ENCODE assay signal across 7 mouse cellular contexts in the genomic region with DNA sequence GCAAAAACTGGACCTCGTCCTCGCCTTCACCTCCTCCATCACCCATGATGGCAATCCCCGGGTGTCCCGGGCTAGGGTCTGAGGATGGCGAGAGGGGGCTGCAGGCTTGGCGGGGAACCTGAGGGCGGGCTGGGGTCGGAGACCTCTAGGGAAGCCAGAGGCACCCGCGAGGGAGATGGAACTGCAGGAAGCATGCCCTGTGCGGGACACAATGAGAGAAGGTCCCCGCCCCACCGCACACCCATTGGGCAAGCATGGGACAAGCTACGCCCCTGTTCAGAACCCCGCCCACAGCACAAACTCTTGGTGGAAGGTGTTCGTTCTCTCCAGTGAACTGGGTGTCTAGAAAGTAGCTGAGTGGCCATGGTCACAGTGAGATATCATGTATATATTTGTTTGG. TPM values are rescaled to one million over a fixed set of nuclear protein-coding genes. Genes with fewer than 3 reads are reported as not detected.
DNase-seq lines count a peak whose midpoint lies in the region; ATAC-seq and TF ChIP-seq lines count a peak whose summit lies in the region.

A gene (minus strand): TSS at position 210 of the 400 bp plus-strand sequence.

- H3K9me3 ChIP-seq in E14TG2a.4 (ENCODE audit: low read length): no peaks in the 10 kb centered on the region
- no peaks in the 10 kb centered on the region for H3K9me3 ChIP-seq in forebrain, embryonic 11.5 days (ENCODE audit: control insufficient read depth, low read length)
- H3K9me3 ChIP-seq in hindbrain, embryonic 12.5 days (replicated peaks): no peaks in the 10 kb centered on the region
- H3K9me3 ChIP-seq in limb, embryonic 14.5 days (ENCODE audit: control insufficient read depth, low read length): no peaks in the 10 kb centered on the region
- H3K9me3 ChIP-seq in midbrain, embryonic 15.5 days: no peaks in the 10 kb centered on the region

- H3K27ac ChIP-seq in forebrain, embryonic 11.5 days (ENCODE audit: low read depth, low read length): no peak within 1 kb of the TSS
- no peak within 1 kb of the TSS for H3K27ac ChIP-seq in hindbrain, embryonic 12.5 days
- H3K27ac ChIP-seq in limb, embryonic 14.5 days (replicated peaks; ENCODE audit: low read depth, low read length): no peak within 1 kb of the TSS
- no peak within 1 kb of the TSS for H3K27ac ChIP-seq in midbrain, embryonic 15.5 days

- H3K4me1 ChIP-seq in E14TG2a.4 (replicated peaks; ENCODE audit: low read depth, low read length): peaks cover 51% of the 10 kb centered on the region
- peaks cover 6% of the 10 kb centered on the region; the same call in 1 of the 2 replicates for H3K4me1 ChIP-seq in forebrain, embryonic 11.5 days (replicated peaks; ENCODE audit: control insufficient read depth, insufficient read depth, low read length)
- peaks cover 11% of the 10 kb centered on the region for H3K4me1 ChIP-seq in hindbrain, embryonic 12.5 days
- H3K4me1 ChIP-seq in limb, embryonic 14.5 days (ENCODE audit: control insufficient read depth, insufficient read depth, low read length): 0 out of 2 replicates have a peak, but pooled peaks cover 8% of the 10 kb centered on the region
- H3K4me1 ChIP-seq in midbrain, embryonic 15.5 days: 0 out of 2 replicates have a peak, but pooled peaks cover 7% of the 10 kb centered on the region

- DNase-seq in adrenal gland, adult (ENCODE audit: inconsistent age in 2 of 2, low spot score in 1 of 2): peak; percentile 58 to 81
- DNase-seq in forebrain, embryonic 11.5 days (ENCODE audit: low spot score): peak; percentile 86
- peak; percentile 72 for DNase-seq in limb, embryonic 14.5 days (ENCODE audit: low spot score)
- DNase-seq in thymus, postnatal 10 days (ENCODE audit: low spot score in 2 of 2): peak; percentile 50 to 66

- H3K4me3 ChIP-seq in E14TG2a.4 (replicated peaks; ENCODE audit: low read length): peak within 1 kb of the TSS; percentile 77
- peak within 1 kb of the TSS; percentile 33 for H3K4me3 ChIP-seq in forebrain, embryonic 11.5 days (ENCODE audit: low read depth, low read length)
- peak within 1 kb of the TSS; percentile 36 for H3K4me3 ChIP-seq in hindbrain, embryonic 12.5 days
- H3K4me3 ChIP-seq in limb, embryonic 14.5 days (replicated peaks; ENCODE audit: low read length): peak within 1 kb of the TSS; percentile 41
- peak within 1 kb of the TSS; percentile 19 for H3K4me3 ChIP-seq in midbrain, embryonic 15.5 days

- 1% methylated on average over 16 of the region's 16 CpGs for whole genome bisulfite sequencing in forebrain, embryonic 11.5 days
- 0% methylated on average over 16 of the region's 16 CpGs for WGBS in hindbrain, embryonic 12.5 days
- 0% methylated on average over 12 of the region's 16 CpGs for WGBS in limb, embryonic 14.5 days
- WGBS in midbrain, embryonic 15.5 days: 2% methylated on average over 16 of the region's 16 CpGs

- peak within 1 kb of the TSS; percentile 64 for H3K9ac ChIP-seq in forebrain, embryonic 11.5 days (ENCODE audit: low read length)
- peak within 1 kb of the TSS; percentile 47; the same call in 1 of the 2 replicates for H3K9ac ChIP-seq in hindbrain, embryonic 12.5 days
- peak within 1 kb of the TSS; percentile 48 for H3K9ac ChIP-seq in limb, embryonic 14.5 days (ENCODE audit: low read depth, low read length, severe bottlenecking)
- no peak within 1 kb of the TSS for H3K9ac ChIP-seq in midbrain, embryonic 15.5 days

- peak; percentile 84 for ATAC-seq in forebrain, embryonic 11.5 days (replicated peaks; ENCODE audit: low FRiP score)
- peak; percentile 67; the same call in 1 of the 2 replicates for ATAC-seq in hindbrain, embryonic 12.5 days (ENCODE audit: low FRiP score)
- ATAC-seq in limb, embryonic 14.5 days (ENCODE audit: low FRiP score, low read depth): peak; percentile 72
- ATAC-seq in midbrain, embryonic 15.5 days (replicated peaks): no peak; the same call in 1 of the 2 replicates

- no peak for TF ChIP-seq CTCF in E14TG2a.4 (conservative IDR thresholded peaks at IDR 0.05; ENCODE audit: low read length)

- no peaks in the 10 kb centered on the region for H3K36me3 ChIP-seq in E14TG2a.4 (ENCODE audit: insufficient read depth, low read length)
- H3K36me3 ChIP-seq in forebrain, embryonic 11.5 days (ENCODE audit: control insufficient read depth, insufficient read depth, low read length): no peaks in the 10 kb centered on the region
- H3K36me3 ChIP-seq in hindbrain, embryonic 12.5 days: no peaks in the 10 kb centered on the region
- H3K36me3 ChIP-seq in limb, embryonic 14.5 days (ENCODE audit: control insufficient read depth, insufficient read depth, low read length): no peaks in the 10 kb centered on the region
- H3K36me3 ChIP-seq in midbrain, embryonic 15.5 days (replicated peaks): no peaks in the 10 kb centered on the region

- H3K27me3 ChIP-seq in E14TG2a.4 (ENCODE audit: insufficient read depth, low read length): peaks cover 8% of the 10 kb centered on the region; the same call in 1 of the 2 replicates
- no peaks in the 10 kb centered on the region for H3K27me3 ChIP-seq in forebrain, embryonic 11.5 days (ENCODE audit: control insufficient read depth, insufficient read depth, low read length)
- no peaks in the 10 kb centered on the region; the same call in 1 of the 2 replicates for H3K27me3 ChIP-seq in hindbrain, embryonic 12.5 days
- H3K27me3 ChIP-seq in limb, embryonic 14.5 days (ENCODE audit: control insufficient read depth, insufficient read depth, low read length): no peaks in the 10 kb centered on the region
- 0 out of 2 replicates have a peak, but pooled peaks cover 4% of the 10 kb centered on the region for H3K27me3 ChIP-seq in midbrain, embryonic 15.5 days (replicated peaks)

- H3K4me2 ChIP-seq in forebrain, embryonic 11.5 days (ENCODE audit: low read depth, low read length, severe bottlenecking): peak within 1 kb of the TSS; percentile 87
- H3K4me2 ChIP-seq in hindbrain, embryonic 12.5 days (replicated peaks): peak within 1 kb of the TSS; percentile 68
- peak within 1 kb of the TSS; percentile 59 for H3K4me2 ChIP-seq in limb, embryonic 14.5 days (replicated peaks; ENCODE audit: low read depth, low read length, severe bottlenecking)
- H3K4me2 ChIP-seq in midbrain, embryonic 15.5 days: peak within 1 kb of the TSS; percentile 49

- TF ChIP-seq POLR2A in limb, embryonic 14.5 days (IDR thresholded peaks at IDR 0.05; ENCODE audit: borderline replicate concordance, extremely low read depth, insufficient read depth, insufficient read length): no peak

RNA-seq across cellular contexts. Expression of the gene that starts here (rescaled TPM):
- polyA plus RNA-seq in forebrain, embryonic 11.5 days (2014; fragmentation: Nextera tagmentation; extraction: Ambion mirVana): 0.68 and 1.2 TPM in 2 replicates
- 5.2 and 5.7 TPM in 2 replicates for polyA plus RNA-seq in hindbrain, embryonic 12.5 days (2016; fragmentation: Nextera tagmentation; extraction: Ambion mirVana)
- polyA plus RNA-seq in limb, embryonic 14.5 days (2012; rRNA removed): 26.5 and 29.2 TPM in 2 replicates
- 5.9 and 7.7 TPM in 2 replicates for polyA plus RNA-seq in limb, embryonic 14.5 days (2014; fragmentation: Nextera tagmentation; extraction: Ambion mirVana)
- 11.8 and 12.4 TPM in 2 replicates for polyA plus RNA-seq in midbrain, embryonic 15.5 days (2015; fragmentation: Nextera tagmentation; extraction: Ambion mirVana)

Comparison
In these comparisons a context has a peak if more than half of its experiments do, and no peak if none do; other contexts are left out.
1. H3K4me3 ChIP-seq: peak in every context shown above with its lines; median percentile 77 in E14TG2a.4; 41 in limb, embryonic 14.5 days; 36 in hindbrain, embryonic 12.5 days; 33 in forebrain, embryonic 11.5 days; 19 in midbrain, embryonic 15.5 days.